Mouse (Mus musculus) gastrocnemius, postnatal 36 days (tissue): Measurements from ENCODE around the gene Dock8. TPM values are rescaled to one million over a fixed set of nuclear protein-coding genes. Genes with fewer than 3 reads are reported as not detected.

ENCODE experiments used
- DNase-seq, 2 experiments: peaks; one replicate each; pipeline ENCODE4 v3.0.0; 2022
- intact Hi-C: fragments of 180-260 bp; cut with DNase I; formaldehyde crosslinking; loops from one replicate; pipeline ENCODE4 v1.15.1; 2025
- long read RNA-seq, 2 experiments: library from polyadenylated mRNA; stranded (forward); transcript quantifications; one replicate each; pipeline ENCODE4 v2.0.0; 2021
- total RNA-seq, 2 experiments: library from RNA; stranded (reverse); gene quantifications; 2 replicates each; pipeline ENCODE4 v1.2.3; 2021

Dock8 gene
- 1 to 10 TPM; 3.1 to 3.8 TPM for total RNA-seq
- long read RNA-seq, experiment 1, partial matches to known transcripts, result 0 of 3 reads
- long read RNA-seq, experiment 1, other reads (novel, unspliced or antisense), result 3 of 3 reads
- long read RNA-seq, experiment 2, partial matches to known transcripts, result 1 of 2 reads
- long read RNA-seq, experiment 2, other reads (novel, unspliced or antisense), result 1 of 2 reads

DNA sequence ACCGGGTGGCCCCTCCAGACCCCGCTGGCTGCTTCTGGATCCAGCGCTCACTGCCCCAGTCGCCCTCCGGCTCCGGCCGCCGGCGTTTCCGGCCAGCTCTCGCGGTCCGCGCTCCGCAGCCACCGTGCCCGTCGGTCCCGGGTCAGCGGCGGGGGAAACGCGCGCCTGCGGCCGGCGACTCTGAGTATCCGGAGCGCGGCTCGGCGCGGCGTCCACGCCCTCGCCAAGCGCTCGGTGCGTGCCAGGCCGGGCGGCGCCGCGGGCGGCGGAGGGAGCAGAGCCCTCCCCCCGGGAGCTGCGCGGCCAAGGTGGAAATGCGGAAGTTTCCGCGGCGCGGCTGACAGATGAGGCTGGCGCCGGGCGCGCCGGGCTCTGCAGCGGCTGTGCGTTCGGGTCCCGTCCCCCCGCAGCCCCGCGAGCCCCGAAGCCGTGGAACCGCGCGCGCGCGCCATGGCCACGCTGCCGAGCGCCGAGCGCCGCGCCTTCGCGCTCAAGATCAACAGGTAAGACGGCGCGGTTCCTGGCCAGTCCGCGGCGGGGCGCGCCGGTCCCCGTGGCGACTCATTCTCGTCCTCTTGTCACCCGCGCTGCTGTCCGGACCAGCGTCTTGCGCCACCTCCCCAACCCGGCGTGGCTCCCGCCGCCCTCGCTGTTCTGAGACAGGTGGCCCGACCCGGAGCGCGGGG lies at the start of gene Dock8:
Gene Dock8 (plus strand): TSS at position 334 of the 686 bp plus-strand sequence.
- DNase-seq, result peak; percentile 55 to 62
- intact Hi-C loops, result no loop called here

DNA sequence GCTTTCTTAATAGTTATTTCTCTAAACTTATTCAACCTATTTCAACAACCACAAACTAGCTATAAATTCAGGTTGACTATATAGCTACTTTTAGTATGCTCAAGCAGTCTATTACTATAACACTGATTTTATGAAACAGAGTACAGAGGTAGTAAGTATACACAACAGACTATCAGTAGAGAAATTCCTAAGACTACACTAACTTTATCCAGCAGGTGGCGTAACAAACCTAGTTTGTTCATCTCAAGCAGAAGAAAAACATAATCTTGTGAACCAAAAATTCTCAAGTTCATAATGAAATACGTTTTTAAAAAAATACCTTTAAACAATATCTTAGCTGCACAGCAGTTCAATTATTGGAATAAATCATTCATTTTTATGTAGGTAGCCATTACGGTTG lies 40.8 kb upstream of the Dock8 start:
- DNase-seq, result no peak
- intact Hi-C loops, result no loop called here

DNA sequence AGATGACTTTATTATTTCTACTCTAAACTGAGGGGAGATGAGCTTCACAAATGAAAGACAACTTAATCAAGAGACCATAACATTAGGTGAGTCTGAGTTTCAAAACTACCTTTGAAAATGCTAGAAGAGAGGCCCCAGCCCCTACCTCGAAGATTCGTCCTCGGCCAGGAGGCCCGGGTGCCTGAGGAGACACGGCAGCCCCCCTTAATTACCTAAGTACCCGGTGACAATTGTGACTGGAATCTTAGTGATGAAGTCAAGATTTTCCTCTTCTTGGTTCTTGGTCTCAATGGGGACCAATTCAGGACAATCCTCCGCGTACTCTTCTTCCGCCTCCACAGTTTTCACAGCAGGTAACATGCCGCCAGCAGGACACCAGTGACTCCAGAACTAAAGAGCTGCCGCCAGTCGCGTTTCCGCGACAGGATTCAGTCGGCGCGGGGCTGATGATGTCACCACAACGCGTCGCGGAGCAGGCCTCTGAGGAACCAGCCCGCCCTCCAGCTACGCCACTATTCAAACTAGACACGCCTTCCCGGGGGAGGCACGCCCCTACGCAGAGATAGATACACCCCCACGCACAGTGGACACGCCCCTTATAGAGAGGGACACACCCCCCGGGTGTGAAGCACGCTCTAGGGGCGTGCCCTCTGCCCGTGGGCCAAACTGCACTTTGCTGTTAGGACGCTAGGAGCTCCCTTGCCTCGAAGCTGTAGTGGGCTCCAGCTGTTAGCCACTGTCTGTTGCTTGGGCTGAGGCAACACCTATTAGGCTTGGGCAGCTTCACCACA lies 38.0 kb upstream of the Dock8 start, which contains the start of gene Cbwd1:
Gene Cbwd1 (minus strand): TSS at position 439 of the 791 bp plus-strand sequence.
- intact Hi-C loops, result loop anchor here (10.0 kb wide), 1 partner anchor 373 kb away; no protein-coding TSS in a partner anchor
- peak; percentile 96 for DNase-seq

DNA sequence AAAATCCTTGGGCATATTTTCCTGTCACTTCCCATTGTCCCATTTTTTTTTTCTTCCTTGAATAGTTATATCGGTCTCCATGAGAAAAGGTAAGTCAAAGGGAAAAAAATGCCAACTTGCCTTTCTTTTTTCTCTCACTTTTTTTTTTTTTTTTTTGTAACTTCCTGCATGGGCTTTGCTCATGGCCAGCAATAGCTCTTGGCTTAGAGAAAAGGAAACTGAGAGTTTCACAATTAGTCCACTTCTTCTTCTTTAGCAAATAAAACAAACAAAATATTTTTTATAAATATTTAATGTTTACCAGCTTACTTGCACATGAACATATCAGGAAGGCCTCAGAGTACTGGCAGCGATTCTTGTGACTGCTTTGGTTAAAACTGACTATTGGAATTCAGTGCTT lies 33.1 kb upstream of the Dock8 start:
- intact Hi-C loops, result loop anchor here (10.0 kb wide), 1 partner anchor 369 kb away; no protein-coding TSS in a partner anchor
- no peak for DNase-seq

DNA sequence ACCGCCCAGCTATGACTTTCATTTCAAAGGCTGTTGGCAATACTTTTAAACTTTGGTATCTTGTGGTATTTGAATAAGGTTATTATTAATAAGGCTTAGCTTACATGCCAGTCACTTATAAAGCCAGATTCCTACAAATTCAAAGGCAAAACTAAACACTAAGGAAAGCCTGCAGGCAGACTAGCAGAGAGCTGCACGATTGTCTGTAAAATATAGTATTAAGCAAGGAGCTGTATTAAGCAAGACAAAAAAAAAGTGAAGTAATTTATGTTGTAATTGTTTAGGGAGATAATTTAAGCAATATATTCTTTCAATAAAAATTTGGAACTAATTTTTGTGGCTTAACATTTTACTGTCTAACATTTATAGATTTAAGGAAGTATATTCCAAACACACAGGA lies 32.4 kb upstream of the Dock8 start:
- intact Hi-C loops, result loop anchor here (10.0 kb wide), 1 partner anchor 368 kb away; no protein-coding TSS in a partner anchor
- no peak for DNase-seq

DNA sequence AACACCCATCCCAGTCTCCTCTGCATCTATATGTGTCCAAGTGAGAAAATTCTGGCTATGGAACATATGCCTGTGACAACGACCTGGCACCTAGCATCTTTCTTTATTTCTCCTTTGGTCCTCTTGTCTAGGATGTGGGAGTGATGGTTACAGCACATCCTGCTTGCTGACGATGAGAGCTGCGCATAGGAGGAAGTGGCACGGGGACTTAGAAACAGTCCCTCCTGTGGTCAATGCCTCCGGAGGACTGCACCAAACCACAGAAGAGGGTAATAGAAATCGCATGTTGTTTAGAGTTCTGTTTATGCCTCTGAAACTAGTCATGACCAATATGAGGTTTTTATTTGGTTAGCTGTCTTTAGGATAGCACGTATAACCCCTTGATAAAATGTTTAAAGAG lies 28.0 kb upstream of the Dock8 start:
- intact Hi-C loops, result no loop called here
- DNase-seq, result no peak

DNA sequence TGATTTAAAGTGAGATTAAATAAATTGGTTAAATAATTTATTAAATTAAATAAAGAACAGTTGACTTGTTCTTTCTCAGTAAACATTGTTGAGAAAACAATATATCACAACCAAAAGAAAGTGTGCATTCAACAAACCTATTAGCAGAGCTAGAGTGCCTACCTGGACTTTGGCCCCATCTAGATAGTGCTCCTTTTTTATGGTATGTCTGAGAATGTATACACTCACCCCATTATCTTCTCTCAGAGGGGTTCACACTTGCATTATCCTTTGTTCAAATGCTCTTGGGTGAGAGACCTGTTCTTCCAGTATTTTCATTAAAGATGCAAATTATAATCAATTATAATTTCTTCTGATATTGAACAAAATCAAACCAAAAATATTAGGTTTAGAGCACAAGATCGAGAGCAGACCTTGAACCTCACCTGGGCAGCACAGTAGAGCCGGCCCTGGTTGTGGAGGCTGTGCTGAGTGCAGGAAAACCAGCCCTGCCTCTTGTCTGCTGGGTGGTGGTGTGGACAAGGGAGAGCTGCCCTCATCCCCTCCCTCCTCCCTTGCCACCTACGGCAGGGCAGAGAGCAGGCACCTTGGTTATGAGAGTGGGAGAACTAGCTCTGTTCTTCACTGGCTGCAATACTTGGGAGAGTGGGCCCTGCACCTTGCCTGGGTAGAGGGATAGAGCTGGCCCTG lies 26.5 kb upstream of the Dock8 start:
- no peak for DNase-seq
- intact Hi-C loops, result no loop called here

DNA sequence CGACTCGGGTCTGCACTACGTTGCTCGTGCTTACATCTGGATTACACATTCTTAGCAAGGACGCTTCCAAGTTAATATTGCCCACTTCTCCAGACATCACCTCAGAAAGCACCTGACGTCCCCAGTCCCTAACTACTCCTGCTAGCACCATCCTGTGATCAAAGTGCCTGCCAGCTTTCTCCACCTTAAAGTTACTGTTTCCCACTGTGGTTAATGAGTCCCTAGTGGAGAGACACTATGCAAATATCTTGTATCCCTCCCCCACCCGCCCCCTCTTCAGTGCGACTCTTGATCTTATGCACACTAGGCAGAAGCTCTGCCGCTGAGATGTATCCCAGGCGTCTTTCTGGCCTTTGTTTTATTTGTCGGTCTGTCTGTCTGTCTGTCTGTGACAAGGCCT lies 21.3 kb upstream of the Dock8 start:
- DNase-seq, result no peak
- intact Hi-C loops, result no loop called here

DNA sequence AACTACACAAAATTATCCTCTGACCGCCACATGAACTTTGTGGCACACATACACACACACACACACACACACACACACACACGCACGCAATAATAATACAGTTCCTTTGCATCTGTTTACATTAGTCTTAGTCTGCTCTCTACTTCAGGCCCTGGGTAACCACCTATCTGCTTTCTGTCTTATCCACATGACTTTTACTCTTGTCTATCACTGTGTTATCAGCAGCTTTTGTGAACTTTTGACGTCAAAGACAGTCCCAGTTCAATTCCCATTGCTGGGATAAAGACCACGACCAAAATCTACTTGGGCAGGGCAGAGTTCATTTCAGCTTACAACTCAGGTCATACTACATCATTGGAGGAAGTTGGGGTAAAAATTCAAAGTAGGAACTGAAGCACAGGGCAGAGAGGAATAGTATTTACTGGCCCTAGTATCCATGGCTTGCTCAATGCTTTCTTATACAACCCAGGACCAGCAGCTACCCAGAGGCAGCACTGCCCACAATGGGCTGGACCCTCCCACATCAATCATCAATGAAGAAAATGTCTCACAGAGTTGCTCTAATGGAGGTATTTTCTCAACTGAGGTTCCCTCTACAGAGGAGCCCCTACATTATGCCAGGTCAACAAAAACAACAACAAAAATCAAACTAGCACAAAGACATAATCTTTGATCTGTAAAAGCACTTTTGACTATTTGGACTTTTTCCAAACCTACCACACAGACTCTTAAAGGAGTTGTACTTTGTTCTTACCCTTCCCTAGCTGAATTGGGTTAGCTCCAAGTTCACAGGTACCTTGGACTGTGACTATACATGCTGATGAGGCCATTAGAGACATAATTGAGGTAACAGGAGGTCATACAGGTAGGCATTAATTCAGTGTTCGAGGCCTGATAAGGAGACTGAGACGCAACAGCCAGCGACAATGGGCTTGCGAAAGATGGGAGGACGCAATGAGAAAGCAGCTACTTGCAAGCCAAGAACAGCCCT lies 20.2 kb upstream of the Dock8 start:
- intact Hi-C loops, result no loop called here
- DNase-seq, result no peak

DNA sequence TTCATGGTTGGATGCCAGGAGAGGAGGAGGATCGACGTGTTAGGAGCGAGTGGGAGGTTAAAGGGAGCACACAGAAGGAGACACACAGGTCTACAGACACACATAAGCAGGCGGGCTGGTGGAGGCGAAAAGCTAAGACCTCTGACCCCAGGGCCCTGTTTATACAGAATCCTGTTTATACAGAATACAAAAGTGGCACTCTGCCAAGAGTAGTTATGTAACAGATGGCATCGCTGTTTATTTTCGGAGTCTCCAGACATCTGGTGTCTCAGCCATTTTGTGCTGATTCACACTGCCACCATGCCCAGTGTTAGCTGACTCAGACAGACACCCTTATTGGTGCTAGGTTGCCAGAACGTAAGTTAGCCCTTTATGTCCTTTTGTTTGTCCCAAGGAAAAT lies 18.0 kb upstream of the Dock8 start:
- no peak for DNase-seq

DNA sequence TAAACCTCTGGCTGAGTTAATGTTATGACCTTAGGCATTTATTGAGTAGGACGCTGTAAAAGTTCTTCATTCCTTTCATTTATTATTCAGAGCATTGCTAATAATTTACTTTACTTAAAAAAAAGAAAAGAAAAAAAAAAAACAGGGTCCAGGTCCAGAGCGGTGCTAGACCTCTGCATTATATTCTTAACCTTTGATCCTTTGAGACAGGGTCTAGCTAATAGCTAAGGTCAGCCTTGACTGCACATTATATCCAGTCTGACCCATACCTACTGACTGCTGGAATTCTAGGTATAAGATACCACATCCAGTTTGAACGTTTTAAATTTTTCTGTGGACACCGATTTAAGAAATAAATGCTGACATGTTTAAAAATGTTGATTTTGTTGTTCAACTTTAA lies 16.3 kb upstream of the Dock8 start:
- DNase-seq, result no peak
- intact Hi-C loops, result no loop called here

More for the DNA sequence above, 18.0 kb upstream of the Dock8 start:
- intact Hi-C loops, result no loop called here

DNA sequence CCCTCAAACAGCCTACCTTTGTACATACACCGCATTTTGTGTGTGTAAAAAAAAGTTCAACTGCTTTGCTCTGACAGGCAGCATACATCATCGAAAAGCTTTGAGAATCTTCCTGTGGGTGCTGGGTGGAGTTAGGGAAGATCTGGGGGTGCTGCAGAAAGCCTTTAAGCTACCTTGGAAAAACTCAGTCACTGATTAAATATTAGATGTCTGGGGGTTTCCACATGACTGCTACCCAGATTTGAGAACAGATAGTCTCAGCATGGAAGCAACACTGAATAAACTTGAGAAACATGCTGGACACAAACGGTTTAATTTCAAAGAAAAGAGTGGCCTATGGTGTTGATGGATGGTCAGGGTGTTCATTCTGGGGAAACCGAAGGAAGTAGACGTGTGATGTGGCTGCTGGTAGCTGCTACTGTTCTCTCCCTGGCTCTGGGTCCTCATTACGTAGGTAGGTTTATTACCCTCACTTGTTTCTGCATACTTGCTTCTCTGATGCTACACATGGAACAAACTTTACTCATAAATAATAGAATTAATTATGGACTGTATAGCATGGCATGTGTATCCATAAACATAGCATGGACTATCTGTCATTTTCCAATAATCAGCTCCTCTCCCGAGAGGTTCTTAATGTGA lies 15.4 kb upstream of the Dock8 start:
- intact Hi-C loops, result no loop called here
- no peak for DNase-seq

DNA sequence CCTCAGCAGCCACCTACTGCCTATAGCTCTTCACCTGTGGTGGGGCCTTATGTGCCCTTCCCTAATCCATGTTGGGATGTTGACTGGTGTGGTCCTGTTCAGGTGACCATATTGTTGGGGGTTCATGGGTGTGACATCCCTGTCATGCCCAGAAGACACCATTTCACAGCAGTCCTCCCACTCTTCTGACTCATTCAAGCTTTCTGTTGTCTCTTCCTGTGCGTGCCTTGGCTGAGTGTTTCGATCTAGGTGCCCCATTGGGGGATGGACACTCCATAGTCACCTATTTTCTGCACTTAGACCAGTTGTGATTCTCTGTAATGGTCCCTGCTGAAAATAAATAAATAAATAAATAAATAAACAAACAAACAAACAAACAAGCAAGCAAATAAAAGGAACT lies 14.3 kb upstream of the Dock8 start:
- no peak for DNase-seq
- intact Hi-C loops, result no loop called here

DNA sequence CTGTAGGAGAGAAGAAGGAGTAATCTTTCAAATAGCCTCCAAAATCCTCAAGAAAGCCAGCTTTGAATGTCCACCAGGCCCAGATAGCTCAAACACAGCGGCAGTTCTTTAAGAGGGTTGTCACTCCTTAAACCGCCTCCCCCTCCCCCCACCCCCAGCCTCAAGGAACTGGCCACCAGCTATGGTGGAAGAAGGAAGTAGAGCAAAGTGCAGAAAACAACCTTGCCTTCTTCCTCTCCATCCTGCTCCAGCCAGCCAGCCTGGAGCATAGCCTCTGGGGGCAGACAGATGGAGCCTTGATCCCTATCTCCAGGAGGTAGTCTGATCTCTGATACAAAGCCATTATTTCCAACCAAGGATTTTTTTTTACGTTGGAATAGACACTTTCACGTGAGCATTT lies 12.0 kb upstream of the Dock8 start:
- intact Hi-C loops, result no loop called here
- no peak for DNase-seq

DNA sequence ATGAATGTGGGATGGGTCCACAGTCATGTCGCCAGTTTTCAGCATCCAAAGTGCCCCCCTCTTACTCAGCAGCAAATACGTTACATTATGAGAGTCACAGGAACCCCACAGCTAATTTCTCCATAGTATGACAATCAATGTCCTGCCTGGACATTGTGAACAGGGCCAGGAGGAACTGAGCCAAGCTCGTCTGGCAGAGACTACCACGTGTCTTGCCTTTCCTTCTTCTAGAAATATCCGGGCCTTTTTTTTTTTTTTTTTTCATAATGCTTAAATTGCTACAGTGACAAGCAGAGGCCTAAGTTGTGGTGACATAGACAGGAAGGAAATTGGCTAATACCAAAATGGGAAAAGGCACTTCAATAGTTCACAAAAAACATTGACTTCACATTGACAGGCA lies 10.5 kb upstream of the Dock8 start:
- intact Hi-C loops, result no loop called here
- DNase-seq, result no peak

DNA sequence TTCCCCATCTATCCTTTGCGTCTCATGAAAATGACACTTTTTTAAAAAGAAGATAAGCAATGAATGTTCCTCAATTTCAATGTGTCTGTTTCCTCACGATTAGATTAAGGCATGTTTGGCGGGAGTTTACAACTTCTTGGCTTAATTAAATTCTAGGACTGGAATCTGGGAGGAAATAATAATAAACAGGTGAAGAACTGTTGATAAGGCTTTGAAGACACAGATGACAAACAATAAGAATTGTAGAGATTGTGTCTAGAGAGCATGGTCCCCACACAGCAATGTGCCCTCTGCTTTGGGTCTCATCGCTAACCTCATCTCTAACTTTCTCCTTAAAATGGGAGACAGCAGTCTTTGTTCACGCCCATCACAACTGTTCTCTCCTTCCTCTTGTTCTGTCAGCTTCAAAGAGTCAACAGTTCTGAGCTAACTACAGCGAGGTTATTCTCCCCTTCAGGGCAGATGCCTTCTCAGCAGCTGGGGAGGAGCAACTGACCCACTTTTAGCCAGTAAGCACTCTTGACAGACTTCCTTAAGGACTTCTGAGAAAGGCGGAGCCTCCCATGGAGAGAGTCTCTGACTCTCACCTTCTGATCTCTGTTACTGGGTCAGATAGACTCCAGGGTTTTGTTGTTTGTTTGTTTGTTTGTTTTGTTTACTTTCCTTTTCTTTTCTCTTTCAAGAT lies 9.1 kb upstream of the Dock8 start:
- intact Hi-C loops, result no loop called here
- DNase-seq, result no peak

DNA sequence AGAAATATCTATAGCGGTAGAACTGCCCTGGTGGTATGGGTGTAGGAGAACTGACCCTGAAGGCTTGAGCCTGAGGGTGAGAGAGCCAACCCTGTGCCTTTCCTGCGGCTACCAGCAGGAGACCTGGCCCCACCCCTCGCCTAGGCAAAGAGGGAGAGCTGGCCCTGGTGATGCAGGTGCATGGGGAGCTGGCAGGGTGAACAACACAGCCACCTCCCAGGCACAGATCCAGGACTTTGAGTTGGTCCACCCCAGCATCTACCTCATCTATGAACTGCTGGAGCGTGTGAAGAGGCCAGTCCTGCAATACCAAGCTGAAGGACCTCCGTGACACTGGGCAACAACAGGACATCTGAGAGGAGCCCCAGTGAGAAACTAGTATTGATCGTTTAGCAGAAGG lies 5.8 kb upstream of the Dock8 start:
- intact Hi-C loops, result no loop called here
- no peak for DNase-seq

DNA sequence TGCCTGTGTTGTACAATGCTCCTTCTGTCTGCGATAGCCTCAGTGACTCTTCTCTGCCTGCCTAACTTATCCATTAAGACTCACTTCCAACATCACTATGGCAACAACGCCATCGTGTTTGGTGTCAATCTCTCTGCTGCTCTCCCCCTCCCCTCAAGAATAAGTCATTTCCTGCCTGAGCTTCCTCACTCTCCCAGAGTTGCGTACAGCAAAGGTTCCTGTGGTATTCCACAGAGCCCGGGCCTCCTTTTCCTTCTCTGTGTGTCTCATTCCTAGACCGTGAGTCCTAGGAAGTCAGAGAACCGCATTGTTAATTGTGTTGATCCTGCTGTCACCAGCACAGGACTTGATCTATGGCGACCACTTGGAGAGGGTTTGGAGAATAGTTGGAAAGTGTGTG lies 4.4 kb upstream of the Dock8 start:
- intact Hi-C loops, result no loop called here
- DNase-seq, result no peak
